Mouse (Mus musculus) spleen, embryonic (tissue): Measurements from ENCODE around the gene Gm20820.
"Not testable (repeated sequence)": the region's sequence is repeated elsewhere in the genome, so short reads cannot be mapped to it uniquely, and the experiment has no call there.

Source experiments
- CTCF ChIA-PET: fragments of 350-600 bp; sonication (Branson Sonifier 250); formaldehyde crosslinking; loops from one replicate; lab custom pipeline; 2022; lab: Charles Lee

Gm20820 gene

GRCm38 (mm10) chrY:86061472-86061871 lies at the start of gene Gm20820:
Gm20820 (plus strand) TSS chrY:86061772.
- CTCF ChIA-PET, result not testable (repeated sequence)
